Mouse (Mus musculus): ENCODE data around the gene Lmtk2.

Lmtk2 gene

GRCm38 (mm10) chr5:144215992-144216391 is 115.8 kb downstream of the Lmtk2 start:
- no peak for DNase-seq (ENCODE audit: low read depth, low spot score)

DNA sequence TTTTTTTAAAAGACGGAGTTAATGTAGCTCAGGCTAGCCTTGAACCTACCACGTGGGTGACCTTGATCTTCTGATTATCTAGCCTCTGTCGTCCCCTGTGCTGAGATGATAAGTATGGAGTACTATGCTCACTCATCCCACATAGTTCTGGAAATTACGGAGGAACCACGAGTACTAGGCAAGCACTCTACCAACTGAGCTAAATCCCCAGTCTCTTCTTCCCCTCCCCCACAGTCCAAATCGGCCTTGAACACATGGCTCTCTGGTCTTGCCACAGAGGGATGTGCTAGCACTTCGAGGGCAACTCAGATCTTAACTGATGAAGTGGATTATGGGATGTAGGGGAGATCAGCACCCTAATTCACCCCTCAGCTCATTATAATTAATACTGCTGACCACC is 117.8 kb downstream of the Lmtk2 start:
- DNase-seq (ENCODE audit: low read depth, low spot score), result no peak

DNA sequence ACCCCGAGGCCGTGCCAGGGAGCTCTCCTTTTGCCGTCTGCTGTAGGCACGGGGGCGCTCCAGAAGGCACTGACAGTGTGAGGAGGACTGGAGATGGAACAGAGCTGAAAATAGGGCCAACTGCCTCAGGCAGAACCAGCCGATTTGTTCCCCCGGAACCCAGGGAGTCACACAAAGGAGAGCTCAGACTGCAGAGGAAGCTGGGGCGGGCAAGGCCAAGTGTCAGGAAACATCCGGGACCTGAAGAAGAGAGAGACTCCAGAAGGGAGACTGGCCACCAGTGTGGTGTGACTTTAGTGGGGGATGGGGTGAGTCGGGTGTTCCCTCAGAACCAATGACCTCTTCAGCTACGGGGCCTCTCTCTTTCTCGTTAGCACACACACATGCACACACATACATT is 119.1 kb downstream of the Lmtk2 start:
- DNase-seq (ENCODE audit: low read depth, low spot score), result peak; percentile 22

DNA sequence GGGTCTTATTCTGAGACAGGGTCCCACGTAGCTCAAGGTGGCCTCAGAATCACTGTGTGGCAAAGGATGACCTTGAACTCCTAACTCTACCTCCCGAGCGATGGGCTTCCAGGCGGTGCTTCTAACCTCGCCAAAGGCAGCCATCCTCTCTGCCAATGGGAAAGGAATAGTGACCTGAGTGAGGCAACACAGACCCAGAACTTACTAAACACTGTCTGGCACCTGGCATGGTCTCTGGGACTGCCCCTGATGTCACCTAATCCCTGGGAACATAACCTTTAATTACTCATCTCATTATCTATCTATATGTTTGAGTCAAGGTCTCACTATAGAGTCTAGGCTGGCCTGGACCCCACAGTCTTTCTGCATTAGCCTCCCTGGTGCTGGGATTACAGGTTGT is 119.7 kb downstream of the Lmtk2 start:
- DNase-seq (ENCODE audit: low read depth, low spot score), result no peak

GRCm38 (mm10) chr5:144221305-144221704 is 121.1 kb downstream of the Lmtk2 start:
- no peak for DNase-seq (ENCODE audit: low read depth, low spot score)

GRCm38 (mm10) chr5:144222811-144223502 is 122.7 kb downstream of the Lmtk2 start:
- no peak for DNase-seq (ENCODE audit: low read depth, low spot score)

- DNase-seq (ENCODE audit: low read depth, low spot score), result peak; percentile 95
These were observed 123.2 kb downstream of the Lmtk2 start, which contains the start of gene Tecpr1 for GRCm38 (mm10) chr5:144223503-144223862. TSS of gene Tecpr1 (minus strand) at chr5:144223615.

- DNase-seq (ENCODE audit: low read depth, low spot score), result no peak
These were observed 123.9 kb downstream of the Lmtk2 start for GRCm38 (mm10) chr5:144223899-144224816.

DNA sequence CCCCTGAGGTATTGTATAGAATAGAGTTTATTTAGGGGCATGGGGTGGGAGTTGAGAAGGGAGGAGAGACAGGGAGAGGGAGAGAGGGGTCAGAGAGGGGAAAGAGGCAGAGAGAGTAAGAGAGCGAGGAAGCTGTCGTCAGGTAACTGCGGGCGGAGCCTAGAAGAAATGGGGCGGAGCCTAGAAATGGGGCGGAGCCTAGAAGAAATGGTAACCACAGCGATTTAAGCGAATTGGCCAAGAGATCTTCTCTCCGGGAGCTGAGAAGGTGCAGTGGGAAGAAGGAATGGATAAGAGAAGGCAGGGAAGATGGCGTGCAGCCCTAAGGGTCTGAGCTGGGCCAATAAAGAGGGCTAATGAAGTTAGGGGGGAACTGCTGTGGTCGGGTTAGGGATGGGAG is 126.0 kb downstream of the Lmtk2 start:
- DNase-seq (ENCODE audit: low read depth, low spot score), result no peak

- no peak for DNase-seq (ENCODE audit: low read depth, low spot score)
These were observed 130.0 kb downstream of the Lmtk2 start for GRCm38 (mm10) chr5:144230216-144230615.

DNA sequence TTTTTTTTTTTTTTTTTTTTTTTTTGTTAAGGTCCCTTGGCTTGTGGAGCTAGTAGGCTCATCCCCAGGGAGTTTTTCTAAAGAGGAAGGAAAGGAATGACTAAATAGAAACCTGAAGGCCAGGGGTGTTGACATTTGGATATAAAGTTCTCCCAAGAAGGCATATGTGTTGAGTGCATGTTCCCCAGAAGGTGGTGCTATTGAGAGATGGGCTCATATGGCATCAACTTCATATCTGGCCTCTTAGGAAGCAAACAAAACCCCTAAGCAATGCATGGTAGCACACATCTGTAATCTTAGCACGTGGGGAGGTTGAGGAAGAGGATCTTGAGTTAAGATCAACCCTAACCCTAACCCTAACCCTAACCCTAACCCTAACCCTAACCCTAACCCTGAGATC is 131.2 kb downstream of the Lmtk2 start:
- no peak for DNase-seq (ENCODE audit: low read depth, low spot score)

- no peak for DNase-seq (ENCODE audit: low read depth, low spot score)
These were observed 132.3 kb downstream of the Lmtk2 start for GRCm38 (mm10) chr5:144232531-144232930.

- DNase-seq (ENCODE audit: low read depth, low spot score), result no peak
These were observed 134.0 kb downstream of the Lmtk2 start for GRCm38 (mm10) chr5:144234222-144234621.

GRCm38 (mm10) chr5:144234714-144235113 is 134.5 kb downstream of the Lmtk2 start:
- no peak for DNase-seq (ENCODE audit: low read depth, low spot score)

All from mesoderm, embryonic 11.5 days (tissue).